Mouse (Mus musculus): ENCODE data around the gene Olfr76.
"Not testable (repeated sequence)": the region's sequence is repeated elsewhere in the genome, so short reads cannot be mapped to it uniquely, and the experiment has no call there.

Olfr76 gene

DNA sequence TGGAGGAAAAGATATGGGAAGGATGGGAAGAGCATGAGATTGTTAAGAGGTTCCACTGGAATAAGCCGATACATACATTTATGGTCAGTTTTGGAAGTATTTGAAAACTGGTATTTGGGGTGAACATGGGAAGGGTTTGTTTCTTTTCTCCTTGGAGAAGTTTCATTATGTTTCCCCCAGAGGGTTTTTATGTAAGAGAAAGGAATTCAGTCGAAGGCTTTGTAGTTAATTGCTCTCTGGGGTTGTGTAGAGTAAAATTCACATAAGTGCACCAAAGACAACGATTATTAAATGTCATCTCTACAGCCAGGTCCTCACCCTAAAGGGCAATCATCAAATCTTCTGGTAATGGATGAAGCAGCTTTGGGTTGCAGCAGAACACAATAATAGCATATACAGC lies at the start of gene Olfr76:
Gene Olfr76 (minus strand): TSS at position 101 of the 400 bp plus-strand sequence.
- DNase-seq: no peak

- DNase-seq: not testable (repeated sequence)
These were observed 47.1 kb upstream of the Olfr76 start, which contains the start of gene Olfr1555-ps1 for GRCm38 (mm10) chr19:12170062-12170599. Gene Olfr1555-ps1 (minus strand): TSS chr19:12170112.

GRCm38 (mm10) chr19:12145452-12145851 lies 22.4 kb upstream of the Olfr76 start:
- no peak for DNase-seq

DNA sequence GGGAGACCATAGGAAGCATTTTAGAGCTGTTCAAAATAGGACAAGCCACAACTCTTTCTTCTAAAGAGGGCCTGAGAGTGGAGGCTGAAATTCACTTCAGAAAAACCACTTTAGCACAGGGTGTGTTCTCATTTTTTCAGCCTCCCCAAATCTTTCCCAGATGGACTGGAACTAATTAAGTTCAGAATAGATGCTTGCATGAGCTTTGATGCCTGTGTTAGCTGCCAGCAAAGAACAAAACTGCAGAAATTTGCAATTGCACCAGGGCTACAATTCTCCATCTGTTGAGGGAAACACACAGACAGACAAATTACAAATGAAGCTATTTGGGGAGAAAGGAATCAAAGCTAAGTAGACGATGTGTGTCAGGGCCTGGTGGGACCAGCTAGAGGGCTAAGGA lies 20.4 kb upstream of the Olfr76 start:
- DNase-seq: no peak

GRCm38 (mm10) chr19:12134289-12134688 lies 11.3 kb upstream of the Olfr76 start:
- DNase-seq: peak; percentile 3

GRCm38 (mm10) chr19:12116464-12116863 lies 6.5 kb downstream of the Olfr76 start:
- no peak for DNase-seq

DNA sequence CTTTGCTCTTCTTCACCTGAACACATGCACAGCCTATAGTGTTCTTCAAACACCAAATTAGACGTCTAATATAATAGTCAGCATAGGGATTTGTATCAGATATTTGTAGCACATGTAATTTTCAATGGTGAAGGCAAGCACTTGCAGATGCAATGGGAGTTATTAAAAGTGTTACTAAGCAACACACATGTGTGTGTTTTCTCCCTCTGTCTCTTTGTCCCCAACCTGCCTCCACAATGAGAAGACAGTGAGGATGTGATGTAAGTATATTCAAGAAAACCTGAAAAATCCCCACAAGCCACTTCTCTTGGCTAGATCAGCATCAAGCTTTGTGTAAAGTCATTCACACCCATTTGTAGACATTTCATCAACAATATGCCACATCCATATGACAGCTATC lies 7.2 kb downstream of the Olfr76 start, which contains the start of gene Olfr1428:
Gene Olfr1428 (minus strand): TSS at position 101 of the 400 bp plus-strand sequence.
- no peak for DNase-seq

GRCm38 (mm10) chr19:12113807-12114206 lies 9.2 kb downstream of the Olfr76 start:
- no peak for DNase-seq

DNA sequence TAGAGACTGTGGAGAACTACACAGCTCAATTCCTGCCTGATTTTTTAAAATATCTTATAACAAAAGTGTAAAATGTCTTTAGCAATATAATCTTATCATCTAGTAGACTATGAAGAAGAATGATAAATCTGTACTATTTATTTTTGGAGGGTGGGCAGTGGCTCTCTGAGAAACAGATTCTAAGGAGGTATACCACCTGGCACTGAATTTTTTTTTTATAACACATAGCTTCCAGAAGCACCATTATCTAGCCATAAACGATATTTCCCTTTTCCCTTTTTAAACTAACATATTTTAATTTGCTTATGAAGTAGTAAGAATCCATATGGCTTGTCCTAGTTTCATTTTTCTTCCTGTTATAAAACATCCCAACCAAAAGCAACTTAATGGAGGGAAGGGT lies 18.5 kb downstream of the Olfr76 start:
- no peak for DNase-seq

DNA sequence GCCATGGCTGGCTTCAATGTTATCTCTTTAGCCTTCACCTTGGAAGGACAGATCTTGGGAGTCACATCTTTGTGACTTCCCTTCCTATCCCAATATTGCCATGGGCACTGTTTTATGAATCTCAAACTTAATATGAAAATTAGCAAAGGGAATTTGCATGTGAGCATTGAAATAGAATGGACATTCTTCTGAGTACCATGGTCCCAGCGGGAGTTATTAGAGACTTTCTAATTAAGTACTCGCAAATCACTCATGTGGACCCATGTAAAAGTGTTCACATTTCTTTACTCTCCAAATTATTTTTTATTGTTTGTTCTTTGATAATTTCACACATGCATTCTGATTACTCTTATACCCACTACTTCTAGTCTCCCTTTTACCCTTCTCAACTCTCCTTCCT lies 19.8 kb downstream of the Olfr76 start, which contains the start of gene Olfr1427:
Gene Olfr1427 (minus strand): TSS at position 101 of the 400 bp plus-strand sequence.
- no peak for DNase-seq

DNA sequence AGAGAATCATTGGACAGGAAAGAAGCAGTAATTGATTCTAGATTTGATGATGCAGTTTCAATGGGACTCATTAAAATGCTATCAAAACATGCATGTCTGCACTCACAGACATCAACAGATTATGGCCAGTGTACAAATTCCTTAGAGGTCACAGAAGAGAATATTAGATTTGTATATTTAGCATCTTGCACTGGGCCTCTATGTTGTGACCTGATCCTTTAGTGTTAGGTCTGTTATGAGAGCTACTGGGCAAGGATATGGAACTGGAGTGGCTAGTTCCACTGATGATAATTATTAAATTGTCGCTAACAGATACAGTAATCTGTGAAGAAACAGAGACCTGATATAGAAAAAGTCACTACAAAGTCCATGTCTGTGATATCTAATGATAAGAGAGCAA lies 31.1 kb downstream of the Olfr76 start, which contains the start of gene Olfr1426:
Gene Olfr1426 (minus strand): TSS at position 101 of the 400 bp plus-strand sequence.
- DNase-seq: no peak

DNA sequence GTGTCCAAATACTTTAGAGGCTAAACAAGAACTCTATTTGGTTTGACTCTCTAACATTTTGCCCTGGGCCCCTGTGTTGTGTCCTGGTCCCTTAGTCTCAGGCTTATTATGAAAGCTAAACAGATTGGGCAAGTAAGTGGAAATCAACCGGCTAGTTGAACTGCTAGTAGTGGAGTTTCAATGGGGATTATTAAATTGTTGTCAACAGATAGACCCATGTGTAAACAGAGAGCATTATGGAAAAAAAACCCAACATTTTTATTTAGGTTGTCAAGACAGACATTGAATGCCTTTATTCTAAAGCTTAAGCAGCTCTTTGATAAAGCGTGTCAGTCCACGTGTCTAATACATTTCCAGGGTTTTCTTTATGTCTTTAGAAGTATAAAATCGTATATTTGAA lies 45.4 kb downstream of the Olfr76 start, which contains the start of gene Olfr1425:
Gene Olfr1425 (minus strand): TSS at position 101 of the 400 bp plus-strand sequence.
- DNase-seq: not testable (repeated sequence)

DNA sequence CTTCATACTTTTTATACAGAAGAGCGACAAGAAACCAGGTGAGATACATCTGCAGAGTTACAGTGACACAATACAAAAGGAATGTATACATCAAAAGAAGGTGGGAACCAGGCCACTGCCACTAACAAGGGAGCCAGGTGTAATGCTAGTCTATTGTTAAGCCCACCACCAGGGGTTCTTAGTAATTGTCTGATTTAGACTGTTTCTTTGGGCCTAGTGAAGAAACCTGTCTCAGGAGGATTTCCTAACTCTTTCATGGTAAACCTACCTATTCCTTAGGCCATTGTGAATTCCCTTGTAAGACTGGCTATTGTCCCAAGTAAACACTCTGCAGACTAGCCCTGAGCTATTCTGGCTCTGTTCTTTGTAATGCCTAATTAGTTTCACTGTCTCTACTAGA lies 53.5 kb downstream of the Olfr76 start:
- DNase-seq: not testable (repeated sequence)

Measured in lung, postnatal 14 days (tissue).